Mouse (Mus musculus) forebrain, embryonic 11.5 days (tissue): ENCODE data around the gene Arl9. TPM values are rescaled to one million over a fixed set of nuclear protein-coding genes. Genes with fewer than 3 reads are reported as not detected.

Experiments used
- ATAC-seq: fragments of 200-750 bp; cut with Nextera tagmentation; replicated peaks from 2 replicates; pipeline ENCODE4 v1.8.0; 2017; ENCODE audit warnings: moderate TSS enrichment; ENCODE audit not compliant: low FRiP score
- DNase-seq: peaks from one replicate; pipeline ENCODE4 v3.0.0-alpha.2; 2017; ENCODE audit warnings: low spot score
- H3K27ac ChIP-seq: fragments of 300-500 bp; sonication (generic); 2 replicates; pipeline ENCODE4 v1.5.1; 2014; ENCODE audit warnings: low read depth, low read length
- H3K27me3 ChIP-seq: fragments of 300-500 bp; sonication (generic); 2 replicates; pipeline ENCODE4 v1.6.1; 2014; ENCODE audit warnings: mild to moderate bottlenecking, low read length, mixed read lengths; ENCODE audit not compliant: control insufficient read depth, insufficient read depth
- H3K36me3 ChIP-seq: fragments of 300-500 bp; sonication (generic); 2 replicates; pipeline ENCODE4 v1.6.1; 2014; ENCODE audit warnings: mild to moderate bottlenecking, low read length, moderate library complexity, mixed read lengths; ENCODE audit not compliant: control insufficient read depth, insufficient read depth
- H3K4me1 ChIP-seq: fragments of 300-500 bp; sonication (generic); replicated peaks from 2 replicates; pipeline ENCODE4 v1.6.1; 2014; ENCODE audit warnings: low read length, mixed read lengths; ENCODE audit not compliant: control insufficient read depth, insufficient read depth
- H3K4me2 ChIP-seq: fragments of 300-500 bp; sonication (generic); 2 replicates; pipeline ENCODE4 v1.6.1; 2014; ENCODE audit warnings: low read depth, mild to moderate bottlenecking, low read length, moderate library complexity, mixed read lengths; ENCODE audit not compliant: severe bottlenecking
- H3K4me3 ChIP-seq: fragments of 300-500 bp; sonication (generic); 2 replicates; pipeline ENCODE4 v1.5.1; 2014; ENCODE audit warnings: low read depth, low read length
- H3K9ac ChIP-seq: fragments of 300-500 bp; sonication (generic); 2 replicates; pipeline ENCODE4 v1.6.1; 2014; ENCODE audit warnings: low read length
- H3K9me3 ChIP-seq: fragments of 300-500 bp; sonication (generic); 2 replicates; pipeline ENCODE4 v1.6.1; 2016; ENCODE audit warnings: low read length, mixed read lengths; ENCODE audit not compliant: control insufficient read depth
- WGBS: fragments of 180-500 bp; shearing (Covaris S2); extraction: QIAGEN DNeasy Blood & Tissue Kit; methylation state at CpG from one replicate; pipeline ENCODE4 v1.1.7; 2014; 5-methylcytosine and 5-hydroxymethylcytosine counted together
- polyA plus RNA-seq: library from polyadenylated mRNA; unstranded; fragments of >200 nt; fragmentation: Nextera tagmentation; extraction: Ambion mirVana; gene quantifications from 2 replicates; pipeline ENCODE4 v1.2.1, GENCODE M21; 2014

Gene Arl9
- polyA plus RNA-seq, result not detected in 2 replicates

DNA sequence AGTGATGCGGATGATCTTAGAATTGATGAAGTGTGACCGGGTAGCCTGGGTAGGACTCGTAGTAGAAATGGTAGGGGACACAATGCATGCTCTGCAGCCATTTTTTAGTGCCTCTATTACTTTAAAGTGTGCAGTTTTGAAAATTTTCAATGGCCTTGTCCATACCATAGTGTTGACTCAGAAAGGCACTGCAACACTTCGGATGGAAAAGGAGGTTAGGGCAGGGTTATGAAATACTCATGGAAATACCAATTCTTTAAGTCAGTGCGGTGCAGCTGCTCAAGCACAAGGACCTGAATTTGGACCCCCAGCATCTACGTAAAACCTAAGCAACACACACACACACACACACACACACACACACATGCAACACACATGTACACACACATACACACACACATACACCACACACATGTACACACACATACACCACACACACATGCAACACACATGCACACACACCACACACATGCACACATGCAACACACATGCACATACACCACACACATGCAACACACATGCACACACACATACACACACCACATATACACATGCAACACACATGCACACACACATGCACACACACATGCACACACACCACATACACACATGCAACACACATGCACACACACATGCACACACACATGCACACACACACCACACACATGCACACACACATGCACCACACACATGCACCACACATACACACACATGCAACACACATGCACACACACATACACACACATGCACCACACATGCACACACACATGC, at the start of gene Arl9:
TSS of gene Arl9 (plus strand) at position 5 of the 771 bp plus-strand sequence.
- H3K9ac ChIP-seq, result no peak within 1 kb of the TSS
- H3K27ac ChIP-seq, result no peak within 1 kb of the TSS
- ATAC-seq, result no peak
- WGBS, result 95% methylated on average over 6 of the region's 6 CpGs
- H3K4me3 ChIP-seq, result no peak within 1 kb of the TSS
- no peaks in the 10 kb centered on the region for H3K9me3 ChIP-seq
- H3K4me2 ChIP-seq, result no peak within 1 kb of the TSS
- H3K36me3 ChIP-seq, result no peaks in the 10 kb centered on the region; the same call in none of the 2 replicates
- H3K27me3 ChIP-seq, result no peaks in the 10 kb centered on the region
- H3K4me1 ChIP-seq, result no peaks in the 10 kb centered on the region; the same call in 1 of the 2 replicates
- DNase-seq, result no peak

GRCm38 (mm10) chr5:76954271-76954900, 49.5 kb upstream of the Arl9 start:
- H3K4me3 ChIP-seq, result no peak overlapping the region
- ATAC-seq, result no peak
- H3K4me2 ChIP-seq, result no peak overlapping the region
- no peak overlapping the region for H3K9ac ChIP-seq
- no peak overlapping the region for H3K27ac ChIP-seq
- 0 out of 2 replicates have a peak, but pooled peaks cover 8% of the 10 kb centered on the region for H3K4me1 ChIP-seq
- no peaks in the 10 kb centered on the region for H3K27me3 ChIP-seq
- WGBS, result 85% methylated on average over 6 of the region's 6 CpGs
- peaks cover 18% of the 10 kb centered on the region for H3K36me3 ChIP-seq
- DNase-seq, result no peak
- H3K9me3 ChIP-seq, result no peaks in the 10 kb centered on the region

DNA sequence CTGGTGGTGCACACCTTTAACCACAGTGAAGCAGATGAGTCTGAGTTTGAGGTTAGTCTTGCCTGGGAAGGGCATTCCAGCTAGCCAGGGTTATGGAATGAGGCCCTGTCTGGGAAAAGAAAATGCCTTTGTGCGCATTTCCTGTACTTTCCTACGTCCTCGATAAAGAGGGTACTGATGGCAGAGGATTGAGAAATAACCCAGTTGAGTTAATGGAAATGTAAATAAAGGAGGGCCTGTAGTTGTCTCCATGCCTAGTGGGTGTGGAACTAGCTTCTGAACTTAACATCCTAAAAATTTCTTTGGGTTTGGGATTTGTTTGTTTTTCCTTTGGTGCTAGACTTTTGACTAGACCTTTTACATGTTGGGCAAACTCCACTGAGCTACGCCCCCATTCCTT, 48.4 kb upstream of the Arl9 start:
- Histone ChIP-seq H3K27me3 (no peaks in the 10 kb centered on the region), H3K36me3 (peaks cover 18% of the 10 kb centered on the region), H3K27ac (no peak overlapping the region), H3K4me2 (no peak overlapping the region), H3K4me1 (0 out of 2 replicates have a peak, but pooled peaks cover 5% of the 10 kb centered on the region), H3K9ac (no peak overlapping the region), H3K9me3 (no peaks in the 10 kb centered on the region), H3K4me3 (no peak overlapping the region)
- no peak for ATAC-seq
- WGBS, result 86% methylated on average over 4 of the region's 4 CpGs
- no peak for DNase-seq

DNA sequence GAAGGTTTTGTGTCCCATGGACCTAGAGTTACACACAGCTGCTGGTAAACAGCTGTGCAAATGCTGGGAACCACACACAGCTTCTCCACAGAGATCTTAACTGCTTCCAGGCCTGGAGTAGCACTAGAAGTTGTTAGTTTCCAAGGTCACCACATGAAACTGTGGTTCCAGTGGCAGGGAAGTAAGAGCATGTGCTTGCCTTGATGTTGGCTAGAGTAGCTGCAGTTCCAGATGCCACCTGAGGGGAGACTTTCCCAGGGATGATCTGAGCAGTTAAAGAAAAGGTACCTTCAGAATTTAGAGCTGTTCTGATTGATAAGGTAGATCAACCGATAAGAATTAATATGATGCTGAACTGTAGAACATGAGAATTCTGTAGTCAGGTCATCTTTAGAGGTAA, 45.9 kb upstream of the Arl9 start:
- no peaks in the 10 kb centered on the region for H3K9me3 ChIP-seq
- no peak overlapping the region for H3K27ac ChIP-seq
- no peak overlapping the region for H3K4me2 ChIP-seq
- no peaks in the 10 kb centered on the region for H3K27me3 ChIP-seq
- ATAC-seq (no peak), DNase-seq (no peak)
- H3K36me3 ChIP-seq, result peaks cover 26% of the 10 kb centered on the region
- H3K4me1 ChIP-seq, result no peaks in the 10 kb centered on the region
- H3K4me3 ChIP-seq, result no peak overlapping the region
- 88% methylated on average over 1 of the region's 1 CpGs for WGBS
- H3K9ac ChIP-seq, result no peak overlapping the region

DNA sequence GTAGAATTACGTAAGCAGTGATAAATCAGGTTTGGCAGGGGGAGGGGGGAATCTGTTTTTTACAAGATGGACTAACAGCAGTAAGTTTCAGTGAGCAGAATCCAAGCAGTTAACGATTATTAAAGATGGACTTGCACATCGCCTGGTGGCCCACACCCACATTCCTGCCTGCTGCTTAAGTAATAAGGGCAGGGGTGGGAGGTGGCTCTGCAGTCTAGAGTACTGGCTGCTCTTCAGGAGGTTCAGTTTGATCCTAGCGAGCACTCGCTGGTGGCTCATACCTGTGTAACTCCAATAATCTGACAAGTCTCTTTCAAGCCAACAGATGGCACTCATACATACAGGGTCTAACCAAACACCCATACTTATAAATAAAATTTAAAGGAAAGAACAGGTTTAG, 44.3 kb upstream of the Arl9 start:
- no peaks in the 10 kb centered on the region for H3K27me3 ChIP-seq
- no peak overlapping the region for H3K4me3 ChIP-seq
- DNase-seq (no peak), ATAC-seq (no peak)
- no peak overlapping the region for H3K9ac ChIP-seq
- no peak overlapping the region for H3K27ac ChIP-seq
- H3K4me1 ChIP-seq, result no peaks in the 10 kb centered on the region
- H3K36me3 ChIP-seq, result peaks cover 26% of the 10 kb centered on the region
- 86% methylated on average over 5 of the region's 5 CpGs for WGBS
- H3K4me2 ChIP-seq, result no peak overlapping the region
- H3K9me3 ChIP-seq, result no peaks in the 10 kb centered on the region

- DNase-seq (no peak), ATAC-seq (no peak)
- Histone ChIP-seq H3K4me1 (no peaks in the 10 kb centered on the region), H3K9ac (no peak overlapping the region), H3K36me3 (peaks cover 19% of the 10 kb centered on the region; the same call in 1 of the 2 replicates), H3K27ac (no peak overlapping the region), H3K9me3 (no peaks in the 10 kb centered on the region), H3K4me2 (no peak overlapping the region), H3K27me3 (no peaks in the 10 kb centered on the region), H3K4me3 (no peak overlapping the region)
- WGBS, result 83% methylated on average over 11 of the region's 11 CpGs
These were observed 41.3 kb upstream of the Arl9 start for GRCm38 (mm10) chr5:76962545-76962944.

GRCm38 (mm10) chr5:76964651-76965050, 39.2 kb upstream of the Arl9 start:
- Histone ChIP-seq H3K9me3 (no peaks in the 10 kb centered on the region), H3K27me3 (no peaks in the 10 kb centered on the region), H3K36me3 (peaks cover 16% of the 10 kb centered on the region; the same call in 1 of the 2 replicates), H3K4me2 (no peak overlapping the region), H3K27ac (no peak overlapping the region), H3K4me1 (no peaks in the 10 kb centered on the region), H3K9ac (no peak overlapping the region), H3K4me3 (no peak overlapping the region)
- DNase-seq (no peak), ATAC-seq (no peak)
- WGBS, result 89% methylated on average over 3 of the region's 3 CpGs

GRCm38 (mm10) chr5:76969250-76969649, 34.6 kb upstream of the Arl9 start:
- Histone ChIP-seq H3K4me2 (no peak overlapping the region), H3K4me3 (no peak overlapping the region), H3K27ac (no peak overlapping the region), H3K4me1 (peaks cover 4% of the 10 kb centered on the region; the same call in 1 of the 2 replicates), H3K9me3 (no peaks in the 10 kb centered on the region), H3K9ac (no peak overlapping the region), H3K27me3 (no peaks in the 10 kb centered on the region), H3K36me3 (peaks cover 8% of the 10 kb centered on the region; the same call in 1 of the 2 replicates)
- WGBS, result 83% methylated on average over 5 of the region's 5 CpGs
- ATAC-seq (no peak), DNase-seq (no peak)
